Mouse (Mus musculus) urinary bladder, postnatal 4 days (tissue): Measurements from ENCODE around the gene Cenpm.

Source experiments
- DNase-seq, 2 experiments: peaks; one replicate each; pipeline ENCODE4 v3.0.0; 2021 to 2022; ENCODE audit warnings: low spot score in 2 of 2

The Cenpm gene

DNA sequence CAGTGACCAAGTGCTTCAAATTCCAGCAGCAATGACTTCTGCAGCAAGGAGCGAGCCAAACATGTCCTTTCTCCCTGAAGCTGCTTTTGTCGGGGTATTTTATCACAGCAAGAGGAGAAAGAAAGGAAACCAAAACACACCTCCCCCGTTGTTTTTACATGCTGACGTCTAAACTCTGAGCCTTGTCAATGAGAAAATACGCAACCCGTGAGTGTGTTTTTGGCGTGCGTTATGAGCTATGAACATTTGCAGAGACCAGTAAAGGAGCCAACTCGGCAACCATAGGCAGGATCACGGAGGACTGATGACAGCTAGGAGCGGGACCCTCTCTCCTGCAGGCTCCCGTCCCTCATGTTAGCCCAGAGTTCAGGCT is 820 bp downstream of the Cenpm start:
- DNase-seq = no peak

DNA sequence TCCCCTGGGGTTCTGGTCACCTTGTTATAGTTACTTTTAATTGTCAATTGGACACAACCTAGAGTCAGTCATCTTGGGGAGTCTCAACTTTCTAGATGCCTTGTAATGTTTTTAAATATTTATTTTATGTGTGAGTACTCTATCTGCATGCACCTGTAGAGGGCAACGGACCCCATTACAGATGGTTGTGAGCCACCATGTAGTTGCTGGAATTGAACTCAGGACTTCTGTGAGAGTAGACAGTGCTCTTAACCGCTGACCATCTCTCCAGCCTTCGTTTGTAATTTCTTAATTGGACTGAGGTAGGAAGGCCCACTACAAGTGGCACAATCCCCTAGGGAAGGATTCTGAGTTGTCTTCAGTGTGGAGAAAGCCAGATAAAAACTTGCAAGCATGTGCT is 1.2 kb downstream of the Cenpm start:
- DNase-seq = no peak

DNA sequence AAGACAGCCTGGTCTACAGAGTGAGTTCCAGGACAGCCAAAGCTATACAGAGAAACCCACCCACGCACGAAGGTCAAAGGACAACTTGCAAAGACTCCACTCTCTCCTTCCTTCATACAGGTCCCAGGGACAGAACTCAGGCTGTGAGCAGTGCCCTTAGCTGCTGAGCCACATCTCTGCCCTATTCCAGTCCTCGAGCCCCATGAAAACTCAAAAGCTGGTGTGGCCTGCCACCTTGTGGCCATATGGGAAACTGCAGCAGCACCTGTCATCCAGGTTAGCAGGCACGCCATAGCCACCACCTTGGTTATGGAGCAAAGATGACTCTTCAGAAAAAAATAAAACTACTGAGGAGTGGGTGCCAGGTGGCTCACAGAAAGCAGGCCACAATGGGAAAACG is 8.0 kb downstream of the Cenpm start:
- peak; percentile 71 to 77 for DNase-seq

DNA sequence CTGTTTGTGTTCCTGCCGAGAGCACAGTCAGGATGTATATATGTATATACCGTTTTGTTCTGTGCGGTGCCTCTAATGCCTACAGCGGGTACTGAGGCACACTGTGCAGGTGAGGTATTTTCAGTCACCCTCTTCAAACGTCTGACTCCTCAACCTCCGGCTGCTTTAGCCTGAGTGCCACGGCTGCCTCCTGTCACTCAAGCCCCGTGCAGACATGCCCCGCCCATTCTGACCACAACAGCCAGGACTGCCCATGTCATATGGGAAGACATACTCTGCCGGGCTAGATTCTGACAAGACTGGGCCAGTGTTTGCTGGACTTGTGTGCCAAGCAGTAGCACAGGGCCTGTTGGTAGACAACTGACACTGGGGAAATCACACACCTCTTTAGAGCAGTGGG is 8.9 kb downstream of the Cenpm start:
- DNase-seq = no peak

DNA sequence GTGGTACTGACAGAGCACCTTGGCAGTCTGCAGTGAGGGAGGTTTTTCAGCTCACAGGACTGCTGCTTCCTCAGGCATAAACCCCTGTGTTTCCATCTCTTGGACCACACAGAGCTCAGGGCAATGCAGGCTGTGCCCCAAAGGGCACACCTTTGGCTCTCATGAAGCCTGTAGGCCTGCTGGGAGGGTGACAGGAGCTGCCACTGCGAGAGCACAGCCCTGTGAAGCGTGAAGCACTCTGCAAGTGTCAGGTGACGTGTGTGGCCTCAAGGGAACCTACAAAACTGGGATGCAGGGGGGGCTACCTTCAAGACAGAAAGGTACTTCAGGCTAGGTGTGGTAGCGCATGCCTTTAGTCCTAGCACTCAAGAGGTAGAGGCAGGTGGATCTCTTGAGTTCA is 11.9 kb downstream of the Cenpm start:
- no peak for DNase-seq

DNA sequence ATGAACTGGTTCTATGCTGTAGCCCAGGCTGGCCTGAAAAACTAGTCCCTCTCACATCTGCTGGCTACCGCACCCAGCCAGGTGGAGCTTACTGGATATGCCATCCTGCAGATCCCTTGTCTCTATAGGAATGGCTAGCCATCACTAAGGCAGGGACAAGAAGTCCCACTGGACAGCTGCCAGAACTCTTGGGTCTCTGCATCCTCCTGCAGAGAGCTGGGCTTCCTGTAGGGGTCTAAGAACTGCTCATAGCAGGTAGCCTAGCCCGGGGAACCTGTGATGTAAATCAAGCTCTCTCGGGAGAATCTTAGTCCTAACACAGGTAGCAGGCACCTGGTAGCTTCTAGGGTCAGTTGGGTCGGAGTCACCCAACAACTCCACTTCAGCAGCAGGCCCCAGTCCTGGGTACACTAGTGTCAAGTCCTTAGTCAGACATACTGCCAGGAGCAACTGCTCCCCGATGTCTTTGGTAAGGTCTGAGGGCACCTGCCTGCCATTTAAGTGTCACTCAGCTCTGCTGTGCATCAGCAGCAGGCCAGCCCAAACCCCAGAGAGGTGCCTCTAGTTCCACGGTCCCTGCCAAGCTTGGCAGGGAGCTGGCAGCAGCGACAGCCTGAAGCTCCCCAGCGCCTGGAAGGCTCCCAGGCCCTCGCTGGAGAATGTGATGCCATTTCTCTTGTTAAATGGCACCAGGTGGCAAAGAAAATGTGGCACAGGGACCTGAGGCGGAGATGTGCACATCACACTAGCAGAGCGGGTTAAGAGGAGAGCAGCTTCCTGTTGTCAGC is 12.8 kb downstream of the Cenpm start:
- DNase-seq = no peak

DNA sequence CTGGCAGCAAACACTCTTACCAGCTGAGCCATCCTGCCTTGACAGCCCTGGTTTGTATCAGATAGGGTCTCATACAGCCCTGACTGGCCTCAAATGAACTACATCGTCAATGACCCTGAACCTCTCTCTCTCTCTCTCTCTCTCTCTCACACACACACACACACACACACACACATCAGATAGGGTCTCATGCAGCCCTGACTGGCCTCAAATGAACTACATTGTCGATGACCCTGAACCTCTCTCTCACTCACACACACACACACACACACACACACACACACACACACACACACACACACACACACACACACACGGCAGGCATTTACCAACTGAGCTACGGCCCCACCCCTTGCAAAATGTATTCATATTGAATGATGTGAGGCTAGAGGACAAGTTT is 13.4 kb downstream of the Cenpm start:
- no peak for DNase-seq

DNA sequence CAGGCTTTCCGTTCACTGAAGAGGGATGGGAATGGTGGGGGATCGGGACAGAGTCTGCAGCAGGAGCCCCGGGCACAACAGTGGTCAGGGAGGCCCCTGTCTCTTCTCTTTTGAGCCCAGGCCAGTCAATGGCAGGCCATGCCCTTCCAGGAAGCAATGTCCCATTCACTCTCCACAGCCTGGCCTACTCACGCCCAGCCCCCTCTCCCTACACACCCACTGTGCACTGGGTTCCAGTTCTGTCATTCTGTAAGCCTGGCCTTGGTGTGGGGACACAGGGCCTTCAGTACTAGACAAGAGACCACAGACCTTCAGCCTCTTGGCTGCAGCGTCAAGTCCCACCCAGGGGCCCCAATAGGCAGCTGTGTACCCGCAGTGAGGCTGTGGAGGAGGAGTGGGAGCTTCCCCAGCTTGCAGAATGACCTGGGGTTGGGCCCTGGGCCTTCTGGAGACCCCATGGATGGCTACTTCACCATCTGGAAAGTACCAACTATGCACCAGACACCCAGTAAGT is 14.4 kb downstream of the Cenpm start:
- DNase-seq = no peak

DNA sequence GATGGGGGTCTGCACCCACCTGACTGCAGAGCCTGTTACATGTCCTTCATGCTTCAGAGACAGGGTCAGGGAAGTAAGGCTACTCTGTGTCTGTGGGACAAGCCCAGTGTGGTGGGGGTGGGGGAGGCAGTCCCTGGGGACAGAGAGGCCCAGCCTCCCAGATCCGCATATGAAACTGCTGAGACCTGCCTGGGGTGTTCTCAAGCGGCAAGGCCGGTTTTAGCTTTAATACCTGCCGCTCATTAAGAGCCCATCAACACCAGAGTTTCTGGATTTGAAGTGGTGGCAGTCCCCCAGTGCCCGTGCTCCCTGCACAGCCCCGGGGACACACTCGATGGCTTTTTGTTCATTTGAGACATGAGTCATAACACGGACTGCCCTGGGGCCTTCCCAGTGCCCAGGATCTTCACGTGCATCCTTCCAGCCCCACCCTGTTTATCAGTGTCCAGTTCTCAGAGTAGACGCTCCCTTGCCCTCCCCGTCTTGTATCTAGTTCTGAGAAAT is 15.0 kb downstream of the Cenpm start:
- no peak for DNase-seq

DNA sequence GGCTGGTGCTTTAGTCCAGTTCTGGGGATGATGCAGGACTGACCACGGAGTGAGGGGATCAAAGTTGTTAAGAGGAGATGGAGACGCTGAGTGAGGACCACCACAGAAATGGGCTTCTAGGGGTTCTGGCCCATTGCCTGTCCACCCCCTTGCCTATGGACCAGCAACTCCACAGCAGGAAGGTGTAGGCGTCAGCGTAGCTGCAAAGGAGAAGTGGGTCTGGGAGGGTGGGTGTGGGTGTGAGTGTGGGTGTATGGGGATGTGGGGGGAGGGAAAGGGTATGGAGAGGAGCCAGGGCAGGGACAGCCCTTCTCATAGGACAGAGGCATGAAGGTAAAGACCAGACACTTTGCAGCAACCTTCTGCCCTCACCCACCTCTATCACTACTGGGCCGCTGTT is 18.8 kb downstream of the Cenpm start:
- DNase-seq = no peak

DNA sequence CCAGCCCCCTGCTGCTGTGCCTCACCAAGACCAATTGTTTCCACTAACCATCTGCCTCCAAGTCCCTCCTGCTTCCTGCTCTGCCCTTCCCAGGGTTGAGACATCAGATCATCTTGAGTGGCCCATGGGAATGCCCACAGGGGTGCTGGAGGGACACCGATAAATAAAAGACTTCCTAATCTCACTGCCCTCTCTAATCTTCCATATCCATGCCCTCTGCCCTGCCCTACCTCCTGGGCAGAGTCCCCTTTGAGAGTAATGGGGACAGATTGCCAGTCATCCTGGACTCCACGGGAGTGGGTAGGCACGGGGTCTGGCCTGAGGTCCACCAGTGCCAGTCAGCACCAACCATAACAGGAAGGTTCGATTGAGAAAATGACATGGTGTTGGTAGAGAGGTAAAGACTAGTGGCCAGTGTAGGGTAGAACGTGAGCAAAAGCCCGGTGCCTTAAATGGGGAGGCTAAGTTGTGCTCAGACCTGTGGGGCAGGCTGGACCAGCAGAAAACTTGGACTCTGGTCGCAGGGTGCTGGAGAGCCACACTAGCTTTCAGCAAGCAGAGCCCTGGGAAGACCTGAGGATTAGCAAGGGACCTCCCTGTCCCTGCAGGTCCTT is 19.8 kb downstream of the Cenpm start:
- no peak for DNase-seq

DNA sequence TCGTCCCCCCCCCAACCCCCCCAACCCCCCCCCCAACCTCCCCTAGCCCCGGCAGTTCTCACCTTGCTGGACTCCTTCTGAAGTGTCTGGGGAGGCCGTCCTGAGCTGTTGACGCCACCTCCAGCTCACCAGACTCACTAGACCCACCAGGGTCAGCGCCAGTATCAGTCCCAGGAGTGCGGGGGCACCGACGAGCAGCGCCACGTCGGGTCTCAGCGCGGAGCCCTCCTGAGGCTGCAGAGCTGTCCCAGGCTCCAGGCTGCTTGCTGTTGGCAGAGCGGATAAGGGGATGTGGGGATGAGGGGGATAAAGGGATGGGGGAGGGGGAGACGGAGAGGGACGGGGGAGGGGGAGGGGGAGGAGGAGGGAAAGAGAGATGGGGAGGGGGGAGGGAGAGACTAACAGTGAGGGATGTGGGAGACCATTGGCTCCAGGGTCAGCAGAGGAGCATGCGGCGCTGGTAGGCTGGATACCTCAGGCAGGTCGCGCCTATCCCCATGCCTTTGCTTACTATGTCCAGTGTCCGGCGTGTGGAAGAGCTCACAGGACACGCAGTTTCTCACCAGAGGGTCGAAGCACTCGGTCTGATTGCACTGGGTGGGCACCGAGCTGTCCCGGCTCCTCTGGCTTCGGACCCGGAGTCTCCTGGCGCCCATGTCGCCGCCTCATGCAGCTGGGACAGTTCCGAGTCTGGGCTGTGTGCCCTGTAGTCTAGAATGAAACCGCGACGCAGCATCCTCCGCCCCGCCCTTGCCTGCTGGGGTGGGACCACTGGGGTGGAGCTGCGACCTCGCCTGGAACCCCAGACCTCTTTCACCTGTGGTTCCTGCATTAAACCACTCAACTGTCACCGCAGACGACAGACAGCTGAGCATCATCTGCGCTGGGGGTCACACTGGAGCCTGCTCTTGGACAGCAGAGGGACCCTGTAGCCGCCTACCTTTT is 20.6 kb downstream of the Cenpm start, which contains the start of gene Tnfrsf13c:
Gene Tnfrsf13c, minus strand, starts transcription at position 713 of the 945 bp plus-strand sequence.
- no peak for DNase-seq

DNA sequence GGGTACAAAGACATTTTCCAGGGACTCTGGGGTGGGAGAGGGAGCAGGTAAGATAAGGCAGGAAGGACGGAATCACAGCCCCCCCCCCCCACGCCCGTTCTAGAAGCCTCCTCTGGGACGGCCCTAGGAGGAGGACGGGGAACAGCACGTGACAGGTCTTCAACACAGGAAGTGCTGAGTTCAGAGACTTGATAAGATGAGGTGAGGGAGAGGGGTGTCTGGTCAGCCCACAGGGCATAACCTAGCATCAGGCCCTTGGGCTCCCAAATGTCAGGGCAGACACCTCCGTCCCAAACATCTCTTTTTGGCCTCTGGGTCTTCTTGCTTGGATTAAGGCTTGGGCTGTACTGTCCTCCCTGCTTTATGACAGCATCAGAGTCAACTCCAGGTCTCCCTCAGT is 21.3 kb downstream of the Cenpm start:
- no peak for DNase-seq

DNA sequence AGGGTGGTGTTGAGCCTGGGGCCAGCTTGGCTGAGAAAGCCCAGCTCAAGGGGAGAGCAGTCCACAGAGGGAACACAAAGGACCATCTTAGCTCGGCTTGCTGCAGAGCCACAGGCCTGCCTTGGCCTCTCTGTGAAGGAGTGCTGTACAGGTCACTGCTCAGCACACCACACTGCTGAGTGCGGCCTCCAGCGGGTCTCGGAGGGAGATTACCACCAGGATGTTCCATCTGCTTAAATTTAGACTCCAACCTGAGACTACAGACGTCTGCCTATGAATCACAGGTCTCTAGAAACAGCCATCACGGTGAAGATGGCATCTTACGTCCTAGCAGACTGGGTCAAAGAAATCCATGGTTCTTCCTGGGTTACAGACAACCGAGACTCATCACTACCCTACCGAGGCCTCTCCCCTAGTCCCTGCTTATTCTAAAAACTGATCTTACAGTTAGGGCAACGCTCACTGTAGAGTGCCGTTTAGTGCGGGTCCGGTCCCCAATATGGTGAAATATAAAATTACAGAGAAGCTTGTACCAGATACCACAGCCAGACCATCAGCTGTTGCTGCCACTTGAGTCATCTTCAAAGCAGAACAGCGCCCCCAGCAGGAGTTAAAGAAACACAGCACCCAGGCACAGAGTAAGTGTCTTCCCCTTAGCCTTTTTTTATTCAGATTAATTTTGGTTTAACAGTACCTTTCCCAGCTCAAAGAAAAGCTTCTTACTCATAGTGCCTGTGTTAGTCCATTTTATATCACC is 23.3 kb downstream of the Cenpm start:
- DNase-seq = no peak

DNA sequence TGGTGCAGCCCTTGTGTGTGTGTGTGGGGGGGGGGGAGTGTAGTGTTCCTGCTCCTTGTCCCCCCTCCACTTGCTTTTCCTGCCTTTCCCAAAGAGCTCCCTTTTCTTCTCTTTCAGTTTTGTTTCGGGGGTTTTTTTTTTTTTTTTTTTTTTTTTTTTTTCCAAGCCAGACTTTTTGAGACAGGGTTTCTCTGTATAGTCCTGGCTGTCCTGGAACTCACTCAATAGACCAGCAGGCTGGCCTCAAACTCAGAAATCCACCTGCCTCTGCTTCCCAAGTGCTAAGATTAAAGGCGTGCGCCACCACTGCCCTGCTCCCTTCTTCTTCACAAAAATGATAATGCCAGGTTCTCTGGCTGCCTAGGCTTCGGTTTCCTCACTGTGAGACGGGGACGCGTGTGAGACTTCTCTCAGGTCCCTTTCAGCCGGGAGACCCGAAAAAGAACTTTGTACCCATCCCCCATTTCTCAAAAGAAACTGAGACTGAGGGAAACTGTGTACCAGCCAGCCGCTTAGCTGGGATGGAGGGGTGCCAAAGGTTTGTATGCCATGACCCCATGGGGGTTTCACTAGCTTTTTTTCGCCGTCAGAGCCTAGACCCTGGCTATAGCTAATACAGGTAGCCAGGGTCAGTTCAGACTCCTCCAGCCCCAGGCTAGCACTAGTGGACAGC is 24.4 kb downstream of the Cenpm start:
- DNase-seq = no peak

DNA sequence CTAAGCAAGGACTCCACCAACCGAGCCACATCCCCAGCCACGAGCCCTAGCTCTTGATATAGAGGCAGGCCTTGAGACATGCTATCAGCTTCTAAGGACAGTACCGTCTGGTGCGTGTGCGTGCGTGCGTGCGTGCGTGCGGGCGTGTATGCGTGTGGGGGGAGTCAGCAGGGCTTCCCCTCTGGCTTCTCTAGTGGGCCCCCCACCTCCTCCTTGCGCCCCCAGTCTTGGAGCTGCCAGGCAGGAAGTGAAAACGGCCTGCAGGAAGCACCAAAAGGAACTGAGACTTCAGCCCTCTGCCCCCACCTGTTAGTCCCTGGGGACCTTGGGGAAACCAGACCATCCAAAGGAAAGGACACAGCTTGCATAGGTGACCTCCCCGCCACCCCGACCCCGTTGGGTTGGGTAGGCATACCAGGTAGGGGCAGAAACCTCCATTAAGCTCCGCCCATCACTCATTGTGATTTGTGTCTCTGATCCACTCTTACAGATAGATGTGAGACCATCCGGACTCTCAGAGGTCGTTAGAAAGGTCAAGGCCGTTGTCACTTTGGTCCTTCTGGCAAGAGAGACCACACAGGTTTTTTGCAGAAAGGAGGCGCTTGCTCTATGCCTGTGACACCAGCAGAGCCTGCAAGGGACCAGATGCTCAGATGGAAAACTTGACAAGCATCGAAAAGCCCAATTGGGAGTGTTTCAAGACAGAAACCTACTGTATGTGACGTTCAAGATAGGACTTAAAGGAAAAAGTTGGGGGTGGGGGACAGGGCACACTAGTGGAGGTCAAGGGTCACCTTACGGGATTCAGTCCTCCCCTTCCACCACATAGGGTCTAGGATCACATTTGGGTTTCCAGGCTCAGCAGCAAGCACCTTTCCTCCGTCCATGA is 25.5 kb downstream of the Cenpm start:
- DNase-seq = no peak

DNA sequence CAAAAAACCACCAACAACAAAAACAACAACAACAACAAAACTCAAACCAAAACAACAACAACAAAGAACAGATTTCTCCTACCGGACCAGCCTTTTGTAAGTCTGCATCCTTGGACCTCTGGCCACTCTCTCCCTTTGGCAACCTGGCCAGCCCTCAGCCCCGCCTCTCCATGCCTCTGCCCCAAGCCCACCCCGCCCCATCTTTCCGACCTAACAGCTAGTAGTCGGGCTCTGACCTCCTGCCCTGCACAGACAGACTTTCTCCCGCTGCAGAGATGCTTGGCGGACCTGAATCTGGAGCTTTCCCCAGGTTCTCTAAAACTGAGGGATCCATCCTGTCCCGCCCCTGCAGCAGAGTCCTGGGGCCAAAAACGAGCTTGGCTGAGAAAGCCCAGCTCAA is 26.6 kb downstream of the Cenpm start:
- no peak for DNase-seq

DNA sequence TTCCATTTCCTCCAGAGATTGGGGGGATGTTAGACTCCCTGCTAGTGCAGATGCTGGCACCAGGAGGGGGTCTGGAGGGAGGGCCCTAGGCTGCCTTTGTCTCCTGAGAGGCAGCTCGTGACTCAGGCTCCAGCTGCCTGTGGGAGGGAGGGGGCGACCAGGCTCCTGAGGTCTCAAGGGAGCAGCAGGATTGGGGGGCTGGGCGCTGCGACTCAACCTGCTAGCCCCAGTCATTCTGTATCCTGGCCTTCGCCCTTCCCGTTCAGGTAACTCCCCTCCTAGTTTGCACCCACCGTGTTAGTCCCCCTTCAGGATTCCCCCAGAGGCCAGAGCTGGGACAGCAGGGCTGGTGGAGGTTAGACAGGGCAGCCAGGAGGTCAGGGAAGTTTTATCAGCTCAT is 27.5 kb downstream of the Cenpm start:
- DNase-seq = no peak

DNA sequence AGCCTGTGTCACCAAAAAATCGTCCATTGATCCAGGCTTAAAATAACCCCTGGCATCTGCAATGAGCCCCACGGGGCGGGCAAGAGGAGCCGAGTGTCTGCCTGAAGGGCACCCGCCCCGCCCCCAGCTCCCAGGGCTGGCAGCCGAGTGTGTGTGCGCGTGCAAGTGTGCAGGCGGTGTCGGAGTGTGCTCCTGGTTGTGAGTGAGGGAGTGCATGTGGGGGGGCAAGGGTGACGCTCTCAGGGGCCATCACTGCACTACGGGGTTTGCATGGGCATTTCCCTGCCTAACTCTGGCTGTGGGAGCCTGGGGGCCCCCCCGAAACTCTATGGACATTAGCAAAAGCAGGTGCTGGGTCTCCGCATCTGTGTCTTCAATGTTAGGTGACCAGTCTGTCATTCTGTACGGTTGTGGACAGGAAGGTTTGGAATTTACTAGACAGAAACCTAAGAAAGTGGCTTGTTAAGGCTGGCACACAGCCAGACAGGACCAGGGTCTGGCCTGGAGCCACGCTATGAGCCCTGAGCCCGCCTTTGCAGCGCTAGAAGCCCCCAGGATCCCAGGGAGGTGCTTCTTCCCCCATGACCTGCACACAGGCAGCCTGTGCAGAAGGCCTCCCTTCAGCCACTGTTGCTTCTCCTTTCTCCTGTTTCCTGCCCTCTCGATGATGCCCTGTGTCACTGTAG is 28.3 kb downstream of the Cenpm start:
- DNase-seq = no peak
